Mouse (Mus musculus) limb, embryonic 13.5 days (tissue): ENCODE measurements at regions not wholly inside any gene's neighbourhood (a gene's known extent, or its start where the extent isn't known, plus 50 kb on each side); places are given as distances from the start of the nearest gene placed in this dataset.

Experiments
- ATAC-seq: fragments of 200-750 bp; cut with Nextera tagmentation; 2 replicates; pipeline ENCODE4 v1.8.0; 2017; ENCODE audit warnings: low read depth, moderate number of reproducible peaks, moderate TSS enrichment; ENCODE audit not compliant: low FRiP score
- H3K27ac ChIP-seq: fragments of 300-500 bp; sonication (generic); 2 replicates; pipeline ENCODE4 v1.5.1; 2015; ENCODE audit warnings: inconsistent platforms, mild to moderate bottlenecking, moderate library complexity
- H3K27me3 ChIP-seq: fragments of 300-500 bp; sonication (generic); 2 replicates; pipeline ENCODE4 v1.6.1; 2015; ENCODE audit warnings: mild to moderate bottlenecking, inconsistent platforms
- H3K36me3 ChIP-seq: fragments of 300-500 bp; sonication (generic); 2 replicates; pipeline ENCODE4 v1.6.1; 2015; ENCODE audit warnings: inconsistent platforms, mild to moderate bottlenecking, moderate library complexity
- H3K4me1 ChIP-seq: fragments of 300-500 bp; sonication (generic); 2 replicates; pipeline ENCODE4 v1.6.1; 2015; ENCODE audit warnings: inconsistent platforms
- H3K4me2 ChIP-seq: fragments of 300-500 bp; sonication (generic); replicated peaks from 2 replicates; pipeline ENCODE4 v1.6.1; 2015; ENCODE audit warnings: inconsistent platforms, mild to moderate bottlenecking, moderate library complexity
- H3K4me3 ChIP-seq: fragments of 300-500 bp; sonication (generic); 2 replicates; pipeline ENCODE4 v1.5.1; 2015; ENCODE audit warnings: moderate library complexity, mild to moderate bottlenecking, inconsistent platforms
- H3K9ac ChIP-seq: fragments of 300-500 bp; sonication (generic); 2 replicates; pipeline ENCODE4 v1.6.1; 2015; ENCODE audit warnings: mild to moderate bottlenecking, inconsistent platforms
- H3K9me3 ChIP-seq: fragments of 300-500 bp; sonication (generic); 2 replicates; pipeline ENCODE4 v1.6.1; 2016; ENCODE audit warnings: inconsistent platforms
- WGBS: fragments of 180-500 bp; shearing (Covaris S2); methylation state at CpG from one replicate; pipeline ENCODE4 v1.1.7; 2015; 5-methylcytosine and 5-hydroxymethylcytosine counted together

DNA sequence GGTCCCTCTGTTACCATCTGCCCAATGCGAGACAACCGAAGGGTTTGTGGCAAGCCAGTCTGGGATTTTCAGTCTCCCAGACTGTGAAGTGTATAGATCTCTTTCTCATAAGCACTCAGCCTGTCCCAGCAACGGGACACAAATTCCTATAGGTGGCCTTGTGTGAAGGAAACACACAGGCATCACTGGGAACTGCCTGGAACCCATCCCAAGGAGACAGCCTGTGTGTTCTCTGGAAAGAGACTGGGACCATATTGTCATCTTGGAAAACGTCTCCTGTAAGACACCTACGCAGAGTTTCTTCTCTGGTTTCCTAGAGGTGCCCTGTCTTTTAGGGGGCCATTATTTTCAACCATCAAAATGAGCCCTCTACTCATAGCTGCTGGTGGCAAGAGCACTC, 66.9 kb upstream of the Msx2 start:
- no peak overlapping the region for H3K27ac ChIP-seq
- H3K9me3 ChIP-seq = no peaks in the 10 kb centered on the region
- 0 out of 2 replicates have a peak, but pooled peaks cover 4% of the 10 kb centered on the region for H3K27me3 ChIP-seq
- WGBS = 86% methylated on average over 5 of the region's 5 CpGs
- no peak for ATAC-seq
- H3K4me1 ChIP-seq = peaks cover 31% of the 10 kb centered on the region
- no peak overlapping the region for H3K4me3 ChIP-seq
- no peak overlapping the region for H3K4me2 ChIP-seq
- H3K9ac ChIP-seq = no peak overlapping the region
- H3K36me3 ChIP-seq = no peaks in the 10 kb centered on the region

DNA sequence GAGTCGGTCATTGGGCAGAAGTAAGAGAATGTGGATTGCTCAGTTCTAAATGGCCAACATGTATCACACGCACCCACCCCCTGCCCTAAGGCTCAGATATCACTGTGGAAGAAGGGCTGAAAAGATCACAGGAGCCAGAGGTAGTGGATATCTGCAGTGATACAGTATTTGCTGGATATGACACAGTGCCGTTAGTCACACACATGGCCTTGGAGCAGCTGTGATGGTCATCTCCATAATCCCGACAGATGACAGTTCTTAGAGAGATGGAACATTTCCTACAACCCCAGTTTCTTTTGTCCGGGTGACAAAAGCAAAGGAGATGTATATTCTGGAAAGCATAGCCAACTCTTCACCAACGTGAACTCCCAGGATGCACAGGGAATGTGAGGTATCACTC, 65.1 kb upstream of the Msx2 start:
- Histone ChIP-seq H3K36me3 (no peaks in the 10 kb centered on the region), H3K9ac (no peak overlapping the region), H3K9me3 (no peaks in the 10 kb centered on the region), H3K4me1 (peaks cover 23% of the 10 kb centered on the region), H3K27me3 (0 out of 2 replicates have a peak, but pooled peaks cover 4% of the 10 kb centered on the region), H3K4me3 (no peak overlapping the region), H3K4me2 (no peak overlapping the region), H3K27ac (no peak overlapping the region)
- no peak for ATAC-seq
- 96% methylated on average over 6 of the region's 6 CpGs for WGBS

DNA sequence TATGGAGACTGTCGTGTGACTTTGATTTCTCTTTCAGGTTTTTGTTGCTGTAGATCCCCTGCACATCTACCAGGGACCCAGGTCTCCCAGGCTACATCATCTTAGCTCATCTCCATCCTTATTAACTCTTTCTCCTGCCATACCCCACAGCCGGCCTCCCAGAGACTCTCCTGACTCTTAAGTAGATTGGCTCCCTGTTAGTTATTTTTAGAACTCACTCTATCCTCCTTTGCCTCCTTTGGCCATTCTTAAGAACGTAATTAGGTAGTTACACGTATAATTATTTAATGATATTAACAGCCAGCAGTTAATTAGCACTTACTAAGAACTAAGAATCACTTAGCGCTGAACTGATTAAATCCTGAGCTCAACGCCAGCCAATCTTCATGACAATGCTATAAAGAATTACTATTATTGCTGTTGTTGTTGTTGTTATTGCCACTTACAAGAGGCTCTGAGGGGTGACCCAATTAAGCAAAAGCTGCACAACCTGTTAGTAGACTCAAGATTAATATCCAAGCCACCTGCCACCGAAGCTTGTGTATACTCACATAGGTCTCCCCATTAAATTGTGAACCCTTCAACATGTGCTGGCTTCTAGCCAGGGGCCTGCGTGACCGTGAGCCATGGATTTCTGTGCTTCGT, 63.0 kb upstream of the Msx2 start:
- no peak overlapping the region for H3K27ac ChIP-seq
- H3K4me1 ChIP-seq = peaks cover 36% of the 10 kb centered on the region
- H3K36me3 ChIP-seq = no peaks in the 10 kb centered on the region
- no peak overlapping the region for H3K4me3 ChIP-seq
- H3K4me2 ChIP-seq = no peak overlapping the region
- 0 out of 2 replicates have a peak, but pooled peaks cover 7% of the 10 kb centered on the region for H3K27me3 ChIP-seq
- H3K9me3 ChIP-seq = no peaks in the 10 kb centered on the region
- WGBS = 70% methylated on average over 10 of the region's 10 CpGs
- no peak overlapping the region for H3K9ac ChIP-seq
- ATAC-seq = no peak

DNA sequence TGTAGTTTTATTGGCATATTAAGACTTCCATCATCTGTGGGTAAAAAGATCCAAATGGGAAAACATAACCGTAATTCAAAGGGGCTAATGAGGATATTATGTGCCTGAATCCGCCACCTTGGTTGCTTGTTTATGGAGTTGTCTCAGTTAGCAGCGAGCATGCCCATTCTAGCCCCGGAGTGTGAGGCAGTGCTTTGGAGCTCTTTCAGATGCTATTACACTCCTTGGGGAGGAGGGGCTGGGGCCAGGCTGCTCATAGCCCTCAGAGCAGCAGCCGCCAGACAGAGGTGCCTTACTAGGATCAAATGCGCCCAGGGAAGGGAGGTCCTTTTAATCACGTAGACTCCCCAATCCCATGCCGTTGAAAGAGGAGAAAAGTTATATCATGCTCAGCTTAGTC, 60.9 kb upstream of the Msx2 start:
- ATAC-seq = no peak
- peak overlapping the region; percentile 23; the same call in 1 of the 2 replicates for H3K4me2 ChIP-seq

DNA sequence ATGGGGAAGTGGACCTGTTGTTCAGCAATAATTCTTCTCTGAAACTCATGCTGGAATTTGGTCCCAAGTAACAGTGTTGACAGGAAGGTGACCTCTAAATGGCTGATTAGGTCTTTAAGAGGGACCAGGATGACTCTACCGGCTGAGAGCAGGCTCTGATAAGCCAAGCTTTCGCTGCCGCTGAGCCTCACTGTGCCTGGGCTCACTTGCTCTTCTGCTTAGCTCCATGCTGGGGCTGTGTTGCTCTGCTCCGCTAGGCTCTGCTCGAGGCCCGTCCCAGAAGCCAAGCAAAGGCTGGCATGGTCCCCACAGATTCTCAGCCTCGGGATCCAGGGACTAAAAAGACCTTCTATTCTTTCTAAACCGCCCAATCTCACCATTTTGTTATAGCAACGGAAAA, 54.0 kb upstream of the Msx2 start:
- H3K9me3 ChIP-seq = no peaks in the 10 kb centered on the region
- WGBS = 83% methylated on average over 9 of the region's 9 CpGs
- H3K27me3 ChIP-seq = peaks cover 13% of the 10 kb centered on the region; the same call in 1 of the 2 replicates
- no peak overlapping the region for H3K9ac ChIP-seq
- H3K4me3 ChIP-seq = no peak overlapping the region
- no peak overlapping the region for H3K4me2 ChIP-seq
- ATAC-seq = no peak
- H3K36me3 ChIP-seq = no peaks in the 10 kb centered on the region
- H3K27ac ChIP-seq = no peak overlapping the region
- H3K4me1 ChIP-seq = peaks cover 44% of the 10 kb centered on the region

More for the DNA sequence above, 60.9 kb upstream of the Msx2 start:
- H3K36me3 ChIP-seq = no peaks in the 10 kb centered on the region
- H3K27me3 ChIP-seq = 0 out of 2 replicates have a peak, but pooled peaks cover 3% of the 10 kb centered on the region
- H3K9ac ChIP-seq = no peak overlapping the region
- no peaks in the 10 kb centered on the region for H3K9me3 ChIP-seq
- H3K4me1 ChIP-seq = peaks cover 48% of the 10 kb centered on the region
- 6% methylated on average over 8 of the region's 8 CpGs for WGBS
- no peak overlapping the region for H3K27ac ChIP-seq
- no peak overlapping the region for H3K4me3 ChIP-seq

DNA sequence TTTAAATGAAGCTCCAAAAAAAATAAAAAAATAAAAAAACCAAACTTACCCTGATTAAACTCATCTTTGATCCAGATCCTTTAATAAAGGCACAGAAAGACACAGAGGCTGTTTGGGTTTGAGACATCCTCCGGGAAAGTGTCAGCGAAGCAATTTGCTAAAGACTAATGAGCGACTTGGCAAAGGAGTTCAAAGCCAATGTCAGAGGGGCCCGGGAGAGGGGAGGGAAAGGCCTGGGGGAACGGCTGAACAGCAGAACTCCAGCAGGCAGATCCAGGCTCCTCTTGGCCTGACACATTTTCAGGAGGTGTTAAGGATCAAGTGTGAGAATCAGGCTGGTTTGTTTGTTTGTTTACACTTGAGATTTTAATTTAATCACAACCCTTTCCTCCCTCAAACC, 49.9 kb upstream of the Msx2 start:
- ATAC-seq = no peak
- Histone ChIP-seq H3K9ac (no peak overlapping the region), H3K27ac (no peak overlapping the region), H3K4me3 (no peak overlapping the region), H3K9me3 (no peaks in the 10 kb centered on the region), H3K27me3 (peaks cover 6% of the 10 kb centered on the region; the same call in 1 of the 2 replicates), H3K4me2 (no peak overlapping the region), H3K36me3 (no peaks in the 10 kb centered on the region), H3K4me1 (peaks cover 37% of the 10 kb centered on the region)
- 10% methylated on average over 5 of the region's 5 CpGs for WGBS
